Mouse (Mus musculus): ENCODE measurements around the gene Gm13276. TPM values are rescaled to one million over a fixed set of nuclear protein-coding genes. Genes with fewer than 3 reads are reported as not detected.
"Not testable (repeated sequence)": the region's sequence is repeated elsewhere in the genome, so short reads cannot be mapped to it uniquely, and the experiment has no call there.

The Gm13276 gene
- polyA plus RNA-seq, 1 experiment from 2014 or later: 0.38 TPM

DNA sequence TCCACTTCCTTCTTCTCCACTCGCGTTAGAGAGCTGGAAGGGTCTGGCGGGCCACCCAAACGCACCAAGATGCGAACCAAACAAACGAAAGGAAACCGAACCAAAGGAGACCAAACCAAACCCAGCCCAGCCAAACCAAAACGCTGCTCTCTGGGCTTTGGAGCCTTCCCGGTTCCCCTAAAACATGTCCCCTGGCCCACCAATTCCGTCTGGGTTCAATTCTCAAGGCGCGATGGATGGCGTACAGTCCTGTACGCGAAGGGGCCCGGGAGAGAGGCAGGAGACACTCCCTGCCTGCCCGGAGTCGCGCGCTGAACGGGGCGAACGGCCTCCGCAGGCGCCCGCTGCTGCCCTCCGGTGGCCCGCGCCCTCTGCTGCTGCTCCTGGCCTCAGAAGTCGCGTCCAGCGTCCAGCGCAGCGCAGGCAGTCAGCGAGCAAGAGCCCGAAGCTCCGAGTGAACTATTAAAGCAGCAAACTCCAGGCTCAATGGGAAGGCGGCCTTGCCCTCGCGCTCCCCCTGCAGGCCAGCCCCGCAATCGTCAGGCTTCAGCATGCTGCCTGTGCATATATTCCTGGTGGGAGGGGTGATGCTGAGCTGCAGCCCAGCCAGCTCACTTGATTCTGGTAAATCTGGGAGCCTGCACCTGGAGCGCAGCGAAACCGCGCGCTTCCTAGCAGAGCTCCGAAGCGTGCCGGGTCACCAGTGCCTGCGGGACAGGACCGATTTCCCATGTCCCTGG, 8.6 kb downstream of the Gm13276 start, which contains the start of gene Gm13275:
Gene Gm13275, plus strand, starts transcription at position 552 of the 740 bp plus-strand sequence.
- H3K9ac ChIP-seq; H3K4me1 ChIP-seq (replicated peaks); H3K27ac ChIP-seq; H3K36me3 ChIP-seq; H3K4me3 ChIP-seq (replicated peaks); H3K9me3 ChIP-seq; H3K27me3 ChIP-seq (replicated peaks); H3K4me2 ChIP-seq (replicated peaks); ATAC-seq: not testable (repeated sequence)
- WGBS: 2% methylated on average over 15 of the region's 52 CpGs

DNA sequence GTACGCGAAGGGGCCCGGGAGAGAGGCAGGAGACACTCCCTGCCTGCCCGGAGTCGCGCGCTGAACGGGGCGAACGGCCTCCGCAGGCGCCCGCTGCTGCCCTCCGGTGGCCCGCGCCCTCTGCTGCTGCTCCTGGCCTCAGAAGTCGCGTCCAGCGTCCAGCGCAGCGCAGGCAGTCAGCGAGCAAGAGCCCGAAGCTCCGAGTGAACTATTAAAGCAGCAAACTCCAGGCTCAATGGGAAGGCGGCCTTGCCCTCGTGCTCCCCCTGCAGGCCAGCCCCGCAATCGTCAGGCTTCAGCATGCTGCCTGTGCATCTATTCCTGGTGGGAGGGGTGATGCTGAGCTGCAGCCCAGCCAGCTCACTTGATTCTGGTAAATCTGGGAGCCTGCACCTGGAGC, 11.6 kb downstream of the Gm13276 start, which contains the start of gene Gm13279:
Gene Gm13279, plus strand, starts transcription at position 301 of the 400 bp plus-strand sequence.
- not testable (repeated sequence) for H3K4me3 ChIP-seq (replicated peaks); H3K4me1 ChIP-seq (replicated peaks); ATAC-seq; H3K27ac ChIP-seq; H3K9ac ChIP-seq; H3K27me3 ChIP-seq (replicated peaks); H3K36me3 ChIP-seq; H3K4me2 ChIP-seq (replicated peaks); H3K9me3 ChIP-seq
- no CpG with 5 or more reads among the region's 28 CpGs for WGBS

DNA sequence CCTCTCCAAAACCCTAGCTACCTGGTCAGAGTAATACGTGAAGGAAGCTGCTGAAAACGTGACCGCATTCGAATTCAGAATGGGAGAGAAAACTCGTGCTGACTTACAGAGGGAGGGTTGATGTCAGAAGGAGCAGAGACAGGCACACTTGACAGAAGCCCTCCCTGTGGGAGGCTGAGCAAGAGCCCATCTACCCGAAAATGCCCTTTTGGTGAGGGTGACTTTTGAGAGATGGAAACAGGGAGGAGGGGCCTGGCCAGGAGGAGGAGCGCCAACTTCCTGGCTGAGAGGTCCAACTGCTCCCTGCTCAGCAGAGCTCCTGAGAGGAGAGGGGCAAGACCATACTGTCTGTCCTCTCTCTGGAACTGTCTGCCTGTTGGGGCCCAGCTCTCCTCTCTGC, 13.9 kb downstream of the Gm13276 start, which contains the start of gene Gm13285:
Gene Gm13285, plus strand, starts transcription at position 301 of the 400 bp plus-strand sequence.
- H3K27ac ChIP-seq; H3K9ac ChIP-seq; H3K4me1 ChIP-seq (replicated peaks); H3K9me3 ChIP-seq; H3K4me3 ChIP-seq (replicated peaks); ATAC-seq; H3K27me3 ChIP-seq (replicated peaks); H3K4me2 ChIP-seq (replicated peaks); H3K36me3 ChIP-seq: not testable (repeated sequence)
- WGBS: 10% methylated on average over 5 of the region's 7 CpGs

DNA sequence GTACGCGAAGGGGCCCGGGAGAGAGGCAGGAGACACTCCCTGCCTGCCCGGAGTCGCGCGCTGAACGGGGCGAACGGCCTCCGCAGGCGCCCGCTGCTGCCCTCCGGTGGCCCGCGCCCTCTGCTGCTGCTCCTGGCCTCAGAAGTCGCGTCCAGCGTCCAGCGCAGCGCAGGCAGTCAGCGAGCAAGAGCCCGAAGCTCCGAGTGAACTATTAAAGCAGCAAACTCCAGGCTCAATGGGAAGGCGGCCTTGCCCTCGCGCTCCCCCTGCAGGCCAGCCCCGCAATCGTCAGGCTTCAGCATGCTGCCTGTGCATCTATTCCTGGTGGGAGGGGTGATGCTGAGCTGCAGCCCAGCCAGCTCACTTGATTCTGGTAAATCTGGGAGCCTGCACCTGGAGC, 17.4 kb downstream of the Gm13276 start, which contains the start of gene Gm13287:
Gene Gm13287, plus strand, starts transcription at position 301 of the 400 bp plus-strand sequence.
- peak within 1 kb of the TSS; percentile 28; the same call in 1 of the 2 replicates for H3K4me2 ChIP-seq (replicated peaks)
- not testable (repeated sequence) for H3K27ac ChIP-seq; H3K36me3 ChIP-seq; ATAC-seq; H3K4me3 ChIP-seq (replicated peaks); H3K4me1 ChIP-seq (replicated peaks); H3K9me3 ChIP-seq; H3K9ac ChIP-seq; H3K27me3 ChIP-seq (replicated peaks)
- no CpG with 5 or more reads among the region's 29 CpGs for WGBS

GRCm38 (mm10) chr4:88805231-88805630, 19.7 kb downstream of the Gm13276 start, which contains the start of gene Gm13288:
Gm13288 (plus strand) TSS chr4:88805531.
- ATAC-seq; H3K9ac ChIP-seq; H3K27ac ChIP-seq; H3K9me3 ChIP-seq; H3K27me3 ChIP-seq (replicated peaks); H3K4me1 ChIP-seq (replicated peaks); H3K4me3 ChIP-seq (replicated peaks); H3K36me3 ChIP-seq: not testable (repeated sequence)
- WGBS: no CpG with 5 or more reads among the region's 8 CpGs
- 0 out of 2 replicates have a peak within 1 kb of the TSS, but pooled peaks have one; percentile 41 for H3K4me2 ChIP-seq (replicated peaks)

DNA sequence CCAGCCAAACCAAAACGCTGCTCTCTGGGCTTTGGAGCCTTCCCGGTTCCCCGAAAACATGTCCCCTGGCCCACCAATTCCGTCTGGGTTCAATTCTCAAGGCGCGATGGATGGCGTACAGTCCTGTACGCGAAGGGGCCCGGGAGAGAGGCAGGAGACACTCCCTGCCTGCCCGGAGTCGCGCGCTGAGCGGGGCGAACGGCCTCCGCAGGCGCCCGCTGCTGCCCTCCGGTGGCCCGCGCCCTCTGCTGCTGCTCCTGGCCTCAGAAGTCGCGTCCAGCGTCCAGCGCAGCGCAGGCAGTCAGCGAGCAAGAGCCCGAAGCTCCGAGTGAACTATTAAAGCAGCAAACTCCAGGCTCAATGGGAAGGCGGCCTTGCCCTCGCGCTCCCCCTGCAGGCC, 20.3 kb downstream of the Gm13276 start:
- H3K27ac ChIP-seq; H3K27me3 ChIP-seq (replicated peaks); H3K36me3 ChIP-seq; H3K9ac ChIP-seq; H3K4me3 ChIP-seq (replicated peaks); ATAC-seq; H3K4me1 ChIP-seq (replicated peaks); H3K9me3 ChIP-seq: not testable (repeated sequence)
- no CpG with 5 or more reads among the region's 34 CpGs for WGBS
- H3K4me2 ChIP-seq (replicated peaks): 0 out of 2 replicates have a peak overlapping the region, but pooled peaks have one; percentile 41

DNA sequence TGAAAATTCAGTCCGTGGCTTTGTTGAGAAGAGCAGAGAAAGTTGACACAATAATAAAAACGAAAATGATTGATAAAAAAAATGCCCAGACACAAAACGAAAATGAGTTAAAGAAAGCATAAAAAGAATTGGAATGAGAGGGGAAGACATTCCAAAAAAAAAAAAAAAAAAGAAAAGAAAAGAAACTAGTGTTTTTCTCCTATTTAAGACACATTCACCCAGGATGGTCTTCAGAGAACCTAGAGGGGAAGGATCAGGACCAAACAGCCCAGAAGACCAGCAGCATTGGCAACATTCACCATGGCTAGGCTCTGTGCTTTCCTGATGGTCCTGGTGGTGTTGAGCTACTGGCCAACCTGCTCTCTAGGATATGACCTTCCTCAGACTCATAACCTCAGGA, 30.4 kb downstream of the Gm13276 start, which contains the start of gene Ifna7:
Gene Ifna7, plus strand, starts transcription at position 301 of the 400 bp plus-strand sequence.
- no peaks in the 10 kb centered on the region for H3K27me3 ChIP-seq (replicated peaks)
- H3K9me3 ChIP-seq: no peaks in the 10 kb centered on the region
- no peaks in the 10 kb centered on the region for H3K36me3 ChIP-seq
- H3K4me1 ChIP-seq (replicated peaks): no peaks in the 10 kb centered on the region
- H3K27ac ChIP-seq: no peak within 1 kb of the TSS
- WGBS: 48% methylated on average over 3 of the region's 3 CpGs
- H3K4me3 ChIP-seq (replicated peaks): no peak within 1 kb of the TSS
- no peak within 1 kb of the TSS for H3K9ac ChIP-seq
- no peak within 1 kb of the TSS for H3K4me2 ChIP-seq (replicated peaks)
- ATAC-seq: no peak

- Histone ChIP-seq H3K9ac (no peak within 1 kb of the TSS), H3K4me3 (replicated peaks) (no peak within 1 kb of the TSS), H3K27me3 (replicated peaks) (no peaks in the 10 kb centered on the region), H3K4me2 (replicated peaks) (no peak within 1 kb of the TSS), H3K36me3 (no peaks in the 10 kb centered on the region), H3K27ac (no peak within 1 kb of the TSS), H3K9me3 (no peaks in the 10 kb centered on the region), H3K4me1 (replicated peaks) (no peaks in the 10 kb centered on the region)
- ATAC-seq: no peak
- WGBS: 97% methylated on average over 1 of the region's 1 CpGs
These were observed 34.1 kb downstream of the Gm13276 start, which contains the start of gene Ifna11 for GRCm38 (mm10) chr4:88819659-88820058. Ifna11 (plus strand) TSS chr4:88819959.

DNA sequence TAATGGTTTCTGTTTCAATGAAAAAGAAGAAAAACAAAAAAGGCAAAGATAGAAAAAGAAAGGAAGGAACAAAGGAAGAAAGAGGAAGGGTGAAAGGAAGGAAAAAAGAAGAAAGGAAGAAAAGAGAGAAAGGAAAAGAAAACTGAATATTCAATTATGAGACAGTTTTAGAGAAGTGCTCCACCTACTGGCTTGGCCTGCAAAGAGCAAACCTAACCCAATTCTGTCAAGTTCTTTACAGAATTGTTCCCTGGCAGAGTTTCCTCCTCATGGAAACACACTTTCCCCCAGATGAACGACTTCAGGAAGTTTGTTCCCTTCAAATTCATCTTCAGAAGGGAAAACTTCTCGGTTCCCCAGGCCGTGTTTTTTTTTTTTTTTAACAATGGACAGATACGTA, 37.5 kb downstream of the Gm13276 start:
- H3K9ac ChIP-seq: no peak overlapping the region
- no peaks in the 10 kb centered on the region for H3K9me3 ChIP-seq
- H3K4me3 ChIP-seq (replicated peaks): no peak overlapping the region
- no peak overlapping the region for H3K4me2 ChIP-seq (replicated peaks)
- no peak overlapping the region for H3K27ac ChIP-seq
- no peaks in the 10 kb centered on the region for H3K36me3 ChIP-seq
- H3K27me3 ChIP-seq (replicated peaks): no peaks in the 10 kb centered on the region
- WGBS: 23% methylated on average over 4 of the region's 4 CpGs
- ATAC-seq: no peak
- no peaks in the 10 kb centered on the region for H3K4me1 ChIP-seq (replicated peaks)

DNA sequence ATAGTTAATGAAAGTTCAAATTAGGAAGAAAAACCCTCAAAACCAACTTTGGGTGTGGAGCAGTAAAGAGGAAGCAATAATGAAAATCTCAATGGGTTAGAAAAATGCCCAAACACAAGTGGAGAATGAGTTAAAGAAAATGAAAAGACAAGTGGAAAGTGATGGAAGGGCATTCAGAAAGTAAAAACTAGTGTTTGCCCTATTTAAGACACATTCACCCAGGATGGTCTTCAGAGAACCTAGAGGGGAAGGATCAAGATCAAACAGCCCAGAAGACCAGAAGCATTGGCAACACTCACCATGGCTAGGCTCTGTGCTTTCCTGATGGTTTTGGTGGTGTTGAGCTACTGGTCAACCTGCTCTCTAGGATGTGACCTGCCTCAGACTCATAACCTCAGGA, 41.6 kb downstream of the Gm13276 start, which contains the start of gene Ifna6:
Gene Ifna6, plus strand, starts transcription at position 301 of the 400 bp plus-strand sequence.
- H3K4me3 ChIP-seq (replicated peaks); H3K9me3 ChIP-seq; H3K36me3 ChIP-seq; H3K4me1 ChIP-seq (replicated peaks); H3K27me3 ChIP-seq (replicated peaks); H3K27ac ChIP-seq; H3K4me2 ChIP-seq (replicated peaks); H3K9ac ChIP-seq; ATAC-seq: not testable (repeated sequence)

GRCm38 (mm10) chr4:88830523-88830922, 45.0 kb downstream of the Gm13276 start:
- Histone ChIP-seq H3K9ac (no peak overlapping the region), H3K36me3 (no peaks in the 10 kb centered on the region), H3K4me3 (replicated peaks) (no peak overlapping the region), H3K4me1 (replicated peaks) (no peaks in the 10 kb centered on the region), H3K27me3 (replicated peaks) (no peaks in the 10 kb centered on the region), H3K9me3 (no peaks in the 10 kb centered on the region), H3K27ac (no peak overlapping the region), H3K4me2 (replicated peaks) (no peak overlapping the region)
- ATAC-seq: no peak
- 28% methylated on average over 4 of the region's 4 CpGs for WGBS

DNA sequence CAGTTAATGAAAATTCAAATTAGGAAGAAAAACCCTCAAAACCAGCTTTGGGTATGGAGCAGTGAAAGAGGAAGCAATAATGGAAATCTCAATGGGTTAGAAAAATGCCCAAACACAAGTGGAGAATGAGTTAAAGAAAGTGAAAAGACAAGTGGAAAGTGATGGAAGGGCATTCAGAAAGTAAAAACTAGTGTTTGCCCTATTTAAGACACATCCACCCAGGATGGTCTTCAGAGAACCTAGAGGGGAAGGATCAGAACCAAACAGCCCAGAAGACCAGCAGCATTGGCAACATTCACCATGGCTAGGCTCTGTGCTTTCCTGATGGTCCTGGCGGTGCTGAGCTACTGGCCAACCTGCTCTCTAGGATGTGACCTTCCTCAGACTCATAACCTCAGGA, 49.7 kb downstream of the Gm13276 start, which contains the start of gene Ifna5:
Gene Ifna5, plus strand, starts transcription at position 301 of the 400 bp plus-strand sequence.
- not testable (repeated sequence) for H3K4me1 ChIP-seq (replicated peaks); H3K9ac ChIP-seq; H3K36me3 ChIP-seq; ATAC-seq; H3K4me3 ChIP-seq (replicated peaks); H3K4me2 ChIP-seq (replicated peaks); H3K27me3 ChIP-seq (replicated peaks); H3K27ac ChIP-seq; H3K9me3 ChIP-seq
- WGBS: 61% methylated on average over 1 of the region's 1 CpGs

Data from intestine, embryonic 15.5 days (tissue).